Mouse (Mus musculus) kidney, embryonic 14.5 days (tissue): ENCODE results near the gene Rnft1. TPM values are rescaled to one million over a fixed set of nuclear protein-coding genes. Genes with fewer than 3 reads are reported as not detected.
"Not testable (repeated sequence)": the region's sequence is repeated elsewhere in the genome, so short reads cannot be mapped to it uniquely, and the experiment has no call there.

Experiments used
- ATAC-seq: fragments of 200-750 bp; cut with Nextera tagmentation; 2 replicates; pipeline ENCODE4 v1.8.0; 2017; ENCODE audit warnings: moderate number of reproducible peaks, mild to moderate bottlenecking, moderate TSS enrichment, moderate library complexity; ENCODE audit not compliant: low FRiP score, low TSS enrichment
- H3K27ac ChIP-seq: fragments of 300-500 bp; sonication (generic); 2 replicates; pipeline ENCODE4 v1.5.1; 2014; ENCODE audit warnings: low read depth, mild to moderate bottlenecking, low read length, moderate library complexity, mixed read lengths
- H3K27me3 ChIP-seq: fragments of 300-500 bp; sonication (generic); 2 replicates; pipeline ENCODE4 v1.6.1; 2014; ENCODE audit warnings: mild to moderate bottlenecking, low read length; ENCODE audit not compliant: control insufficient read depth, insufficient read depth
- H3K36me3 ChIP-seq: fragments of 300-500 bp; sonication (generic); 2 replicates; pipeline ENCODE4 v1.6.1; 2014; ENCODE audit warnings: low read length, mixed read lengths; ENCODE audit not compliant: control insufficient read depth, insufficient read depth
- H3K4me1 ChIP-seq: fragments of 300-500 bp; sonication (generic); 2 replicates; pipeline ENCODE4 v1.6.1; 2014; ENCODE audit warnings: low read length, mixed read lengths; ENCODE audit not compliant: control insufficient read depth, insufficient read depth
- H3K4me2 ChIP-seq: fragments of 300-500 bp; sonication (generic); replicated peaks from 2 replicates; pipeline ENCODE4 v1.6.1; 2014; ENCODE audit warnings: low read depth, mild to moderate bottlenecking, low read length
- H3K4me3 ChIP-seq: fragments of 300-500 bp; sonication (generic); 2 replicates; pipeline ENCODE4 v1.5.1; 2014; ENCODE audit warnings: mild to moderate bottlenecking, low read length
- H3K9ac ChIP-seq: fragments of 300-500 bp; sonication (generic); 2 replicates; pipeline ENCODE4 v1.6.1; 2014; ENCODE audit warnings: low read depth, mild to moderate bottlenecking, low read length, moderate library complexity
- H3K9me3 ChIP-seq: fragments of 300-500 bp; sonication (generic); 2 replicates; pipeline ENCODE4 v1.6.1; 2016; ENCODE audit warnings: low read length; ENCODE audit not compliant: control insufficient read depth
- WGBS: fragments of 180-500 bp; shearing (Covaris S2); extraction: QIAGEN DNeasy Blood & Tissue Kit; methylation state at CpG from one replicate; pipeline ENCODE4 v1.1.7; 2014; 5-methylcytosine and 5-hydroxymethylcytosine counted together
- polyA plus RNA-seq: library from polyadenylated mRNA; unstranded; fragments of >200 nt; fragmentation: Nextera tagmentation; extraction: Ambion mirVana; gene quantifications from 2 replicates; pipeline ENCODE4 v1.2.1, GENCODE M21; 2014

The Rnft1 gene
- polyA plus RNA-seq, 1 experiment from 2014 or later, result 39.0 TPM

- WGBS, result 91% methylated on average over 1 of the region's 1 CpGs
- Histone ChIP-seq H3K4me2 (no peak overlapping the region), H3K36me3 (peaks cover 50% of the 10 kb centered on the region), H3K4me3 (no peak overlapping the region), H3K4me1 (no peaks in the 10 kb centered on the region), H3K27ac (no peak overlapping the region), H3K9ac (no peak overlapping the region), H3K27me3 (no peaks in the 10 kb centered on the region), H3K9me3 (no peaks in the 10 kb centered on the region)
- ATAC-seq, result no peak
Measured at GRCm38 (mm10) chr11:86500795-86501194, 16.3 kb downstream of the Rnft1 start.

- 93% methylated on average over 2 of the region's 2 CpGs for WGBS
- no peaks in the 10 kb centered on the region for H3K27me3 ChIP-seq
- no peaks in the 10 kb centered on the region for H3K4me1 ChIP-seq
- H3K4me2 ChIP-seq, result no peak overlapping the region
- peaks cover 54% of the 10 kb centered on the region for H3K36me3 ChIP-seq
- H3K9me3 ChIP-seq, result no peaks in the 10 kb centered on the region
- H3K4me3 ChIP-seq, result no peak overlapping the region
- no peak overlapping the region for H3K27ac ChIP-seq
- ATAC-seq, result no peak
- H3K9ac ChIP-seq, result no peak overlapping the region
Measured at GRCm38 (mm10) chr11:86503121-86503520, 18.7 kb downstream of the Rnft1 start.

GRCm38 (mm10) chr11:86507334-86507733 lies 22.9 kb downstream of the Rnft1 start:
- H3K4me1 ChIP-seq, result no peaks in the 10 kb centered on the region
- no peak overlapping the region for H3K4me3 ChIP-seq
- H3K4me2 ChIP-seq, result no peak overlapping the region
- H3K36me3 ChIP-seq, result peaks cover 77% of the 10 kb centered on the region
- no peak overlapping the region for H3K27ac ChIP-seq
- no peak for ATAC-seq
- 90% methylated on average over 2 of the region's 2 CpGs for whole genome bisulfite sequencing
- no peak overlapping the region for H3K9ac ChIP-seq
- H3K27me3 ChIP-seq, result no peaks in the 10 kb centered on the region
- H3K9me3 ChIP-seq, result no peaks in the 10 kb centered on the region

GRCm38 (mm10) chr11:86507991-86508390 lies 23.5 kb downstream of the Rnft1 start:
- H3K27me3 ChIP-seq, result no peaks in the 10 kb centered on the region
- no peak for ATAC-seq
- no peaks in the 10 kb centered on the region for H3K4me1 ChIP-seq
- H3K4me2 ChIP-seq, result no peak overlapping the region
- H3K4me3 ChIP-seq, result no peak overlapping the region
- H3K27ac ChIP-seq, result no peak overlapping the region
- no peaks in the 10 kb centered on the region for H3K9me3 ChIP-seq
- H3K36me3 ChIP-seq, result peaks cover 77% of the 10 kb centered on the region
- H3K9ac ChIP-seq, result no peak overlapping the region
- 88% methylated on average over 2 of the region's 2 CpGs for WGBS

GRCm38 (mm10) chr11:86516620-86517019 lies 32.2 kb downstream of the Rnft1 start:
- 83% methylated on average over 3 of the region's 3 CpGs for WGBS
- H3K36me3 ChIP-seq, result peaks cover 72% of the 10 kb centered on the region
- ATAC-seq, result no peak
- no peak overlapping the region for H3K4me3 ChIP-seq
- no peaks in the 10 kb centered on the region for H3K4me1 ChIP-seq
- no peak overlapping the region for H3K27ac ChIP-seq
- H3K9me3 ChIP-seq, result no peaks in the 10 kb centered on the region
- H3K27me3 ChIP-seq, result no peaks in the 10 kb centered on the region
- no peak overlapping the region for H3K9ac ChIP-seq
- H3K4me2 ChIP-seq, result no peak overlapping the region

GRCm38 (mm10) chr11:86517229-86517628 lies 32.8 kb downstream of the Rnft1 start:
- ATAC-seq, result no peak
- Histone ChIP-seq H3K36me3 (peaks cover 70% of the 10 kb centered on the region), H3K4me1 (no peaks in the 10 kb centered on the region), H3K4me3 (no peak overlapping the region), H3K4me2 (no peak overlapping the region), H3K27me3 (no peaks in the 10 kb centered on the region), H3K27ac (no peak overlapping the region), H3K9ac (no peak overlapping the region), H3K9me3 (no peaks in the 10 kb centered on the region)
- WGBS, result 71% methylated on average over 3 of the region's 3 CpGs

GRCm38 (mm10) chr11:86519751-86520150 lies 35.3 kb downstream of the Rnft1 start:
- ATAC-seq, result no peak
- Histone ChIP-seq H3K4me3 (no peak overlapping the region), H3K9ac (no peak overlapping the region), H3K4me1 (no peaks in the 10 kb centered on the region), H3K36me3 (peaks cover 70% of the 10 kb centered on the region), H3K27me3 (no peaks in the 10 kb centered on the region), H3K27ac (no peak overlapping the region), H3K9me3 (no peaks in the 10 kb centered on the region), H3K4me2 (no peak overlapping the region)
- WGBS, result 70% methylated on average over 7 of the region's 7 CpGs

GRCm38 (mm10) chr11:86527528-86527927 lies 43.1 kb downstream of the Rnft1 start:
- no peaks in the 10 kb centered on the region for H3K4me1 ChIP-seq
- H3K27me3 ChIP-seq, result no peaks in the 10 kb centered on the region
- no peak overlapping the region for H3K4me3 ChIP-seq
- H3K9me3 ChIP-seq, result no peaks in the 10 kb centered on the region
- peaks cover 65% of the 10 kb centered on the region for H3K36me3 ChIP-seq
- H3K27ac ChIP-seq, result no peak overlapping the region
- WGBS, result 94% methylated on average over 4 of the region's 4 CpGs
- H3K4me2 ChIP-seq, result no peak overlapping the region
- ATAC-seq, result no peak
- no peak overlapping the region for H3K9ac ChIP-seq

- Histone ChIP-seq H3K27ac (no peak overlapping the region), H3K9me3 (no peaks in the 10 kb centered on the region), H3K4me3 (no peak overlapping the region), H3K36me3 (peaks cover 46% of the 10 kb centered on the region), H3K27me3 (no peaks in the 10 kb centered on the region), H3K4me1 (no peaks in the 10 kb centered on the region), H3K9ac (no peak overlapping the region), H3K4me2 (no peak overlapping the region)
- no peak for ATAC-seq
- WGBS, result 79% methylated on average over 1 of the region's 1 CpGs
Measured at GRCm38 (mm10) chr11:86532834-86533233, 48.4 kb downstream of the Rnft1 start.

- H3K27ac ChIP-seq, H3K4me1 ChIP-seq, H3K4me2 ChIP-seq, H3K4me3 ChIP-seq, H3K27me3 ChIP-seq, H3K9ac ChIP-seq, ATAC-seq, H3K9me3 ChIP-seq: not testable (repeated sequence)
- peaks cover 41% of the 10 kb centered on the region for H3K36me3 ChIP-seq
- 97% methylated on average over 6 of the region's 6 CpGs for WGBS
Measured at GRCm38 (mm10) chr11:86533302-86533701, 48.8 kb downstream of the Rnft1 start.
